Mouse (Mus musculus) hindlimb bud, embryonic 11.5 days (tissue): ENCODE measurements around the gene Bmp4.

Experiments
- DNase-seq: peaks from one replicate; pipeline ENCODE4 v3.0.0-alpha.2; 2012; ENCODE audit warnings: low read depth, low spot score; ENCODE audit errors: extremely low spot score

Gene Bmp4

GRCm38 (mm10) chr14:46390249-46390775 is at the start of gene Bmp4:
Gene Bmp4 (minus strand): TSS chr14:46390669.
- no peak for DNase-seq

DNA sequence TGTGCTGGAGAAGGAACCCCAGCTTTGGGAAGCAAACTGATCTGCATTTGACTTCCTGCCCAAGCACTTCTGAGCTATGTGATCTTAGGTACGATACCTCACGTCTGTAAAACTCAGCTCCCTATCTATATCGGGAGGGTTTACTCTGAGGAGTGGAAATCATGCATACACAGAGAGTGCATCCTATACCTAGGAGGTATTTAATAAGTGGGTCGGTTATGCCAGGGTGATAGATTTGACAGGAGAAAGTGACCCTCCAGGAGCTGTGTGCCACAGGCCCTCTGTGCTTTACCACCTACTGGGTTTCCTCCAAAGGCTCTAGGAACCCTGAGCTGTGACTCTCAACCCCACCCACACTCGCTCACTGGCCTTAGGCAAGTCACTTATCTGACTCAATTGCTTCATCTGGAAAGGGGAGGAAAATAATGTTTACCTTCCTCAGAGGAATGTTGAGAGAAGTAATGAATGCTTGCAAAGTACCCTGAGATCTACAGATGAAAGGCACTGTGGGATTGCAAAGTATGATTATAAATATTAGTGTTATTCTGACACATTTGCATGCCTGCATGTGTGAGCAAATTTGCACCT is 49.1 kb upstream of the Bmp4 start:
- DNase-seq, result no peak

DNA sequence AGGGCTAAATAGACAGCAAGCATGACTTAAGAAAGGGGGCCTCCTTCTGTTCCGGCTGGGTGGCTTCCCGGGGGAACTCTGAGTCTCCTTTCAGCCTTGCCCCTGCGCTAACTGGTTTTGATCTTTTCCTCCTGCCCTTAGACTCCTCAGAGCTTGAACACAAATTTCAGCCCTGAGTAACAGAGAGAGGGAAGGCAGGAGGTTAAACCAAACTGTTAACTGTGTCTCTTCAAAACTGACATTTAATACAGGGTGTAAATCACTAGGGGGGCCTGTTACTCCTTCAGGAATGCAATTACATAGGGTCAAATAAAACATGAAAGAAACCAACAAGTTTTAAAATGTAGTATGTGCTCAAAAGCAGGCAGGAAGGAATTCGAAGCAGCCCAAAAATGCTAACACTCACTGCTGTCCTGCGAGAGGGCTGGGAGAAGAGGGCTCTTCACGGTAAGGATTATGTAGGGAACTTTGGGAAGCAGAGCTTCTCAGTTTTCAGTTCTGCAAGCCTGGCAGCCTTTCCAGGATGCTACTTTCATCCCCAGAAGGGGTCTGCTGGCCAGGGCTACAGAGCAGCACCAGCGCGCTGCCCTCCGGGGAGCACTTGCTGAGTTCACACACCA is 46.1 kb upstream of the Bmp4 start:
- DNase-seq, result peak; percentile 82

- no peak for DNase-seq
Measured at GRCm38 (mm10) chr14:46430231-46430630, 39.8 kb upstream of the Bmp4 start.

- DNase-seq, result no peak
Measured at GRCm38 (mm10) chr14:46427251-46427650, 36.8 kb upstream of the Bmp4 start.

DNA sequence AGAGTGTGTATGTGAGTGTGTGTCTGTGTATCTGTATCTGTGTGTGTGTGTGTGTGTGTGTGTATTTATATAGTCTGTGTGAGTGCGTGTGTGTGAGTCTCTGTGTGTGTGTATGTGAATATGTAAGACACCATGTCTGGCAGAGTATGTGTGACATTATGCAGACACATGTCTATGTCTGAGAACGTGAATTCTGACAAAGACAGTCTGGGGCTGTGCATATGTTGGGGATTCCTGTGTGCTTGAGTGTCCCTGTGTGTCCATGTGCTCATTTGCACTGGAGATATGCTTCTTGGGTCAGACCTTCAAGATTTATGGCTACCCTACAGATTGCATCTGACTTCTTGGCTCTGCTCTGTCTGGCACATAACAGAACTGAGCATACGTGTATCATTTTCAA is 31.4 kb upstream of the Bmp4 start:
- no peak for DNase-seq

DNA sequence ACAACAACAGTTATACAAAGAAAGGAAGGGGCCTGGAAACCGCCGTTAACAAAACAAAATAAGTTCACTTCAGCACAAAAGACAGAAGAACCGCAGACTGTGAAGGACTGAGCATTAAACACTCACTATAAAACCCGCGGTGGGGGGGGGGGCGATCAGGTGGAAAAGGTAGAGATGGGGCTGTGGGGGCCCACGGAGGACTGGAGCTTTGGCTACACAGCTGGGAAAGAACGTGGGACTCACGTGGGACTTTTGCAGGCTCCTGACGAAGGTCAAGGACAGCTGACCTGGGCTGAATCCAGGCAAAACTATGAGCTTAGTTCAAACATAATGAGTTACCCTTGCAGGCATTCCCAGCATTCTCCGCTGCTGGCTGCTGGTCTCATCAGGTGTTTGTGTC is 28.8 kb upstream of the Bmp4 start:
- no peak for DNase-seq

DNA sequence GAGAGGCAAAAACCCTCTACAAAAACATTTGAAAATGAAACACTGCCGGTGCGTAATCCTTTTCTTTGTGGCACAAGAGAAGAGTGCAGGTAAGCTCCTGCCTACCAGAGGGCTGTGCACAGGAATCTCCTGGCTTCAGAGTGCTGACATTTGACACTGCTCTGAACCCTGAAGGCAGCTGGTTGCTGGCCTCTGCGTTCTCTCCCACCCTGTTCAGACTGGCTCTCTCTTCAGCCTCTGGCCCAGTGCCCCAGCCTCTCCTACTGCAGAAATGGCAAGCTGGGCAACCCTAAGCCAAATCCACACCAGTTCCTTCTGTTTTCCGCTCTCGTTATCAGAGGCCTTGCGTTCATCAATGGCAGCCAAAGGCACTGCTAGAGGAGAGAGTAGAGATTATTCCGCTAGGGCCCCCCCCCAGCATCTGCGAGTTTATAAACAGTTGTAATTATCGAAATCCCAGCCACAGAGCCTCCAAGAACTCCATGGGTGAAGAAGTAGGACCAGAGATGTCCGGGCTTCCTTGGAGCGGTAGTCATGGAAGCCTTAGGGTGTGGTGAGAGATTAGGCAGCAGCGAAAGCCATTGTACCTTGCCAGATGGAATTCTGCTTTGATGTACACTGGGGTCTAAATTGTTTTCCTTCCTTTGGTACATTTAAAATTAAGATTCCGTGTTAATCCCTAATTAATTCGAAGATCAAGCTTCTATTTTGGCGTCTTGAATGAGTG is 28.1 kb upstream of the Bmp4 start:
- no peak for DNase-seq

GRCm38 (mm10) chr14:46412497-46413000 is 22.1 kb upstream of the Bmp4 start:
- no peak for DNase-seq

GRCm38 (mm10) chr14:46410557-46411120 is 20.2 kb upstream of the Bmp4 start:
- DNase-seq, result no peak

DNA sequence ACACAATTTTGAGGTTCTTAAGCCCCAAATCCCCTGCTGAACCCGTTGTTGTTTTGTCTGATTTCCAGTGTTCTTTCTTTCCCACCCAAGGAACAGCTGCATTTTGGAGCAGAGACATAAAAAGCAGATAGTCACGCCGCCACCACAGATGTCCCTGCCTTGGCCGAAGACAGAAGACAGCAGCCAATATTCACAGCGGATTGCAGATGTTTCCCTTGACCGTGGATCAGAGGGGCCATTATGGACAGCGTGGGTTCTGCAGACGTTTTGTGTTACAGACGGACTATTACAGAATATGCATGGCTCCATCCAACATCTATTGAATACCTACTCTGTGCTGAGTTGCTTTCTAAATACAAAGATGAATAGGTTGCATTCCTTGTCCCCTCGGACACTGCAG is 18.5 kb upstream of the Bmp4 start:
- no peak for DNase-seq

- no peak for DNase-seq
Measured at GRCm38 (mm10) chr14:46408319-46408718, 17.9 kb upstream of the Bmp4 start.

DNA sequence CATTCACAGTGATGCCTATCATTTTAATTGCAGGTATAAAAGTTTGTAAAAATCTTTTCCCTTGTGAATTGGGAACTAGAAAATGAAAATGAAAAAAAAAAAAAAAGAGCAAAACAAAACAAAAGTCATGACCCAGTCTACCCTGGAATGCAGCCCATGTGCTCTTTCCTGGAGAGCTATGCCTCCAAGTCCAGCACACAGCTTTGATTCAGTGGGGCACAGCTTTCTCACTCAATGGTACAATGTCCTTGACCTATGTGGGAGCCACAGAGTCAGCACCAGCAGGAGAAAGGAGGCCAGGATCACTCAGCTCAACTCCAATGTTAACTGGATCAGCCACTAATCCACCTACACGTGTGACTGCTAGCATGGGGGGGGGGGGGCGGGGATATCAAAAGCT is 9.5 kb upstream of the Bmp4 start:
- no peak for DNase-seq

- no peak for DNase-seq
Measured at GRCm38 (mm10) chr14:46398091-46398695, 7.7 kb upstream of the Bmp4 start.

DNA sequence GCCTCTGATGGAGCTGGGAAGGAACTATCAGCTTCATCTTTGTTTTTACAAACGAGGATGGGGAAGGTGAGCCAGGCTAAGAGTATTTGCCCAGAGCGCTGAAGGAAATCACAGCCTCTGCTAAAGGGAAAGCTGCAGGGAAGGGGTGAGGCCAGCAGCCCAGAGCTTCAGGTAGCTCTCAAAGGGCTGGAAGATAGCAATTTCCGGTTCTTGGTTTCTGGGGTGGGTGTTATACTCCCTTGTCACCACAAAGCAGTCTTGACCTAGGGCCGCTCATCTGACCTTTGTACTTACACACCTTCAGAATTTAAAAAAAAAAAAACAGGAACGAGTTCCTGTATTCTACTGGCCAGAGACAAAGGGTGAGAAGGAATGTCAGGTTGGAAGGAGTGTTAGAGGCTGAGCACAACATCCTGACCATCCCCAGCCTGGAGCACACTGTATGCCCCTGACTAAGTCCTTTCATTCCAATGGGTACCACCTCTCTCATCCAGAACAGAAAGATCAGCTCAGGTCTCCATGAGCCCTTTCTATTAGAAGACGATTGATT is 1.2 kb upstream of the Bmp4 start:
- DNase-seq, result no peak

DNA sequence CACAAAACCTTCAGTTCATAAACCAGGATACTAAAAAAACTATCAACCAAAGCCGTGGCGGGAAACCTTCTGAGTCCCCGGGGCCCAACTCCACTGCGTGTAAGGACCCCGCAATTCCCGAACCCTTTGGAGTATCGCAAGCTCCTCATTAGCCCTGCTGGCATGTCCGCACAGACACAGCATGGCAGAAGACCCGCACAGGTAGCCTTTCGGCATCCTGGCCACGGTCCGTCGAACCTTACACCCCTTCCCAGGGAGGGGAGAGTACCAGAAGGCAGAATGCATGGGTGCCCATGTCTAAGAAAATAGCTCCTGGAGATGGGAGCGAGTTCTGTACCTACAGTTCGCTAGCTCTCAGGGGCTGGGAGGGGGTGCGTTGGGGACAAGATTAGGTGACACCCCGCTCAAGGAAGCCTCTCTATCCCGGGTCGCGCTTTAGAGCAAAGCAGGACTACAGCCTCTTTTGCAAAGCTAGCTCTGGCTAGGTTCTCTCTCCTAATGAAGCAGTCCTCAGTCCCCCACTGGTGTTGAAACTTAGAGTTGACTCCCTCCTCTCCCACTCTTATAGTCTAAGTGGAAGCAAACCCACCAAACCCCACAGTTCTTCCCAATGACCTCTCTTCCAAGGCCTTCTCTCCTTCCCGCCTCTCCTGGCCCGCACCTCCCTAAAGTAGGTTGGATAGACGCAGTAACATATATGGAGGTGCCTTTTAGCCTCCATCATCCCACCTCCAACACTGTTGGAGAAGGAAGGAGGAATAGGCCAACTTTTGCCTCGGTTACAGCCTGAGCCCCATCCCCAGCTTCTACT is 826 bp downstream of the Bmp4 start:
- no peak for DNase-seq

GRCm38 (mm10) chr14:46388636-46389035 is 1.8 kb downstream of the Bmp4 start:
- DNase-seq, result no peak

DNA sequence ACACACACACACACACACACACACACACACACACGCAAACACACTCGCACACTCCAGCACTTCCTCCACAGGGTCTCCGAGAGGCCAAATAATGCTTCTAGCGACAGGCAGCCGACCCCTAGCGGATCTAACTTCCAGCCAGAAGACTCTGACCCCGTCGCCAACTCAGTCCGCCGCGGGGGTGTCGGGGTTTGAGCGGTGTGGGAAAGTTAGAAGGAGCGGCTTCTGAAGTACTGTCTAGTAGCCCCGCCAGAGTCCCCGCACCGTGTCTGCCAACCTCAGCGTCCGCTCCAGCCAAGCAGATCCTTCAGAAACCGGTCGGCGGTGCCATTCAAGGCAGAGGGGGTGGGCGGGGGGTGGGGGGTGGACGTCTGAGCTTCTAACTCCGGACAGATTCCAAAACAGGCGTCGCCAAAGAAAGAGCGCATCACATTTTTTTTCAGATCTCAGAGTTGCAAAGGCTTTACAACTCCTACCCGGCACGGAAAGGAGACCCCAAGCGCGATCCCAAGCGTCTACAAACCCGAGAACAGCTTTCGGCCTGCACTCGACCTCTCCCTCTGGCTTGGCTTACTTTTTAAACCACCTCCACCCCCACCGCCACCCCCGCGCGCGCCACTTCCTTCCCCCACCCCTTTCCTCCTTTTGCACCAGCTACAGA is 2.5 kb downstream of the Bmp4 start:
- no peak for DNase-seq

- DNase-seq, result no peak
Measured at GRCm38 (mm10) chr14:46387357-46387671, 3.2 kb downstream of the Bmp4 start.
